Mouse (Mus musculus): ENCODE data around the gene Gm8011. TPM values are rescaled to one million over a fixed set of nuclear protein-coding genes. Genes with fewer than 3 reads are reported as not detected.
"Not testable (repeated sequence)": the region's sequence is repeated elsewhere in the genome, so short reads cannot be mapped to it uniquely, and the experiment has no call there.

Gene Gm8011
- not detected for total RNA-seq (2021)

GRCm38 (mm10) chr14:42463581-42463980, at the start of gene Gm8011:
Gene Gm8011, plus strand, starts transcription at chr14:42463881.
- DNase-seq: not testable (repeated sequence)

GRCm38 (mm10) chr14:42439573-42439972, 24.1 kb upstream of the Gm8011 start, which contains the start of gene Gm8005:
Gene Gm8005, minus strand, starts transcription at chr14:42439673.
- not testable (repeated sequence) for DNase-seq

- DNase-seq: not testable (repeated sequence)
These were observed 38.6 kb downstream of the Gm8011 start, which contains the start of gene Gm8020 for GRCm38 (mm10) chr14:42502249-42502648. Gene Gm8020, minus strand, starts transcription at chr14:42502349.

Other genes with a start within 250 kb of the Gm8011 start
- not detected for gene Gm17026, start 203.8 kb upstream of the Gm8011 start, total RNA-seq (2021)
- gene Gm9611, start 166.5 kb upstream of the Gm8011 start, total RNA-seq (2021): not detected
- gene Gm7995, start 153.7 kb upstream of the Gm8011 start, total RNA-seq (2021): not detected
- gene Gm8005, start 24.2 kb upstream of the Gm8011 start, total RNA-seq (2021): not detected
- gene Gm8020, start 38.5 kb downstream of the Gm8011 start, total RNA-seq (2021): not detected
- not detected for gene Gm8024, start 60.4 kb downstream of the Gm8011 start, total RNA-seq (2021)
- not detected for gene Gm17124, start 136.0 kb downstream of the Gm8011 start, total RNA-seq (2021)
- gene Gm3633, start 178.0 kb downstream of the Gm8011 start, total RNA-seq (2021): not detected
- gene Gm10378, start 192.1 kb downstream of the Gm8011 start, total RNA-seq (2021): not detected

Measured in layer of hippocampus, postnatal 36 days (tissue).